Mouse (Mus musculus) forebrain, embryonic 12.5 days (tissue): ENCODE measurements at regions not wholly inside any gene's neighbourhood (a gene's known extent, or its start where the extent isn't known, plus 50 kb on each side); places are given as distances from the start of the nearest gene placed in this dataset.

ENCODE experiments used
- ATAC-seq: fragments of 200-750 bp; cut with Nextera tagmentation; 2 replicates; pipeline ENCODE4 v1.8.0; 2017; ENCODE audit warnings: moderate TSS enrichment; ENCODE audit not compliant: low FRiP score
- H3K27ac ChIP-seq: fragments of 300-500 bp; sonication (generic); 2 replicates; pipeline ENCODE4 v1.5.1; 2016; ENCODE audit warnings: mild to moderate bottlenecking
- H3K27me3 ChIP-seq: fragments of 300-500 bp; sonication (generic); 2 replicates; pipeline ENCODE4 v1.6.1; 2016; ENCODE audit warnings: mild to moderate bottlenecking
- H3K36me3 ChIP-seq: fragments of 300-500 bp; sonication (generic); replicated peaks from 2 replicates; pipeline ENCODE4 v1.6.1; 2016; ENCODE audit warnings: mild to moderate bottlenecking
- H3K4me1 ChIP-seq: fragments of 300-500 bp; sonication (generic); 2 replicates; pipeline ENCODE4 v1.6.1; 2016
- H3K4me2 ChIP-seq: fragments of 300-500 bp; sonication (generic); 2 replicates; pipeline ENCODE4 v1.6.1; 2016; ENCODE audit warnings: mild to moderate bottlenecking, moderate library complexity
- H3K4me3 ChIP-seq: fragments of 300-500 bp; sonication (generic); replicated peaks from 2 replicates; pipeline ENCODE4 v1.5.1; 2016; ENCODE audit warnings: mild to moderate bottlenecking
- H3K9ac ChIP-seq: fragments of 300-500 bp; sonication (generic); 2 replicates; pipeline ENCODE4 v1.6.1; 2016; ENCODE audit warnings: mild to moderate bottlenecking
- H3K9me3 ChIP-seq: fragments of 300-500 bp; sonication (generic); 2 replicates; pipeline ENCODE4 v1.6.1; 2016
- WGBS: fragments of 180-500 bp; shearing (Covaris S2); methylation state at CpG from one replicate; pipeline ENCODE4 v1.1.7; 2016; 5-methylcytosine and 5-hydroxymethylcytosine counted together

- Histone ChIP-seq H3K4me3 (no peak overlapping the region), H3K4me2 (no peak overlapping the region), H3K27ac (no peak overlapping the region), H3K9ac (no peak overlapping the region), H3K27me3 (no peaks in the 10 kb centered on the region), H3K4me1 (no peaks in the 10 kb centered on the region), H3K9me3 (no peaks in the 10 kb centered on the region), H3K36me3 (no peaks in the 10 kb centered on the region)
- ATAC-seq = no peak
- 80% methylated on average over 5 of the region's 5 CpGs for WGBS
Observed at GRCm38 (mm10) chr4:67539466-67539865, 712.1 kb downstream of the Tlr4 start.

- Histone ChIP-seq H3K36me3 (no peaks in the 10 kb centered on the region), H3K4me1 (no peaks in the 10 kb centered on the region), H3K4me3 (no peak overlapping the region), H3K9me3 (no peaks in the 10 kb centered on the region), H3K4me2 (no peak overlapping the region), H3K9ac (no peak overlapping the region), H3K27ac (no peak overlapping the region), H3K27me3 (no peaks in the 10 kb centered on the region)
- WGBS = 58% methylated on average over 1 of the region's 1 CpGs
- ATAC-seq = no peak
Observed at GRCm38 (mm10) chr4:67546013-67546412, 718.6 kb downstream of the Tlr4 start.

GRCm38 (mm10) chr4:67547957-67548356 is 720.6 kb downstream of the Tlr4 start:
- H3K4me2 ChIP-seq = no peak overlapping the region
- no peaks in the 10 kb centered on the region for H3K36me3 ChIP-seq
- ATAC-seq = no peak
- no peaks in the 10 kb centered on the region for H3K4me1 ChIP-seq
- H3K27me3 ChIP-seq = no peaks in the 10 kb centered on the region
- H3K9me3 ChIP-seq = no peaks in the 10 kb centered on the region
- WGBS = 98% methylated on average over 1 of the region's 1 CpGs
- H3K4me3 ChIP-seq = no peak overlapping the region
- H3K9ac ChIP-seq = no peak overlapping the region
- no peak overlapping the region for H3K27ac ChIP-seq

GRCm38 (mm10) chr4:67553511-67553910 is 726.1 kb downstream of the Tlr4 start:
- Histone ChIP-seq H3K9ac (no peak overlapping the region), H3K4me1 (no peaks in the 10 kb centered on the region), H3K4me3 (no peak overlapping the region), H3K4me2 (no peak overlapping the region), H3K36me3 (no peaks in the 10 kb centered on the region), H3K9me3 (no peaks in the 10 kb centered on the region), H3K27me3 (no peaks in the 10 kb centered on the region), H3K27ac (no peak overlapping the region)
- WGBS = 83% methylated on average over 3 of the region's 3 CpGs
- ATAC-seq = no peak

GRCm38 (mm10) chr4:67574816-67575215 is 747.4 kb downstream of the Tlr4 start:
- H3K9me3 ChIP-seq = no peaks in the 10 kb centered on the region
- no peaks in the 10 kb centered on the region for H3K4me1 ChIP-seq
- peak; percentile 84; the same call in 1 of the 2 replicates for ATAC-seq
- H3K4me3 ChIP-seq = no peak overlapping the region
- H3K27ac ChIP-seq = no peak overlapping the region
- no peaks in the 10 kb centered on the region for H3K27me3 ChIP-seq
- H3K36me3 ChIP-seq = no peaks in the 10 kb centered on the region
- H3K4me2 ChIP-seq = no peak overlapping the region
- no peak overlapping the region for H3K9ac ChIP-seq
- WGBS = 51% methylated on average over 3 of the region's 3 CpGs

GRCm38 (mm10) chr4:67589501-67589900 is 762.1 kb downstream of the Tlr4 start:
- Histone ChIP-seq H3K4me1 (peaks cover 3% of the 10 kb centered on the region; the same call in 1 of the 2 replicates), H3K27ac (no peak overlapping the region), H3K4me3 (no peak overlapping the region), H3K4me2 (no peak overlapping the region), H3K9me3 (no peaks in the 10 kb centered on the region), H3K9ac (no peak overlapping the region), H3K36me3 (no peaks in the 10 kb centered on the region), H3K27me3 (no peaks in the 10 kb centered on the region)
- ATAC-seq = no peak
- 87% methylated on average over 1 of the region's 1 CpGs for whole genome bisulfite sequencing

GRCm38 (mm10) chr4:67589976-67590727 is 762.8 kb downstream of the Tlr4 start:
- WGBS = 52% methylated on average over 7 of the region's 7 CpGs
- Histone ChIP-seq H3K4me2 (no peak overlapping the region), H3K9me3 (no peaks in the 10 kb centered on the region), H3K4me1 (peaks cover 3% of the 10 kb centered on the region; the same call in 1 of the 2 replicates), H3K9ac (no peak overlapping the region), H3K36me3 (no peaks in the 10 kb centered on the region), H3K27ac (no peak overlapping the region), H3K27me3 (no peaks in the 10 kb centered on the region), H3K4me3 (no peak overlapping the region)
- ATAC-seq = no peak

GRCm38 (mm10) chr4:67607166-67607565 is 779.8 kb downstream of the Tlr4 start:
- no peak overlapping the region for H3K4me2 ChIP-seq
- H3K4me3 ChIP-seq = no peak overlapping the region
- H3K27me3 ChIP-seq = no peaks in the 10 kb centered on the region
- H3K9ac ChIP-seq = no peak overlapping the region
- no peak overlapping the region for H3K27ac ChIP-seq
- H3K9me3 ChIP-seq = no peaks in the 10 kb centered on the region
- no peaks in the 10 kb centered on the region for H3K4me1 ChIP-seq
- H3K36me3 ChIP-seq = no peaks in the 10 kb centered on the region
- ATAC-seq = no peak

- peak; percentile 33; the same call in 1 of the 2 replicates for ATAC-seq
- Histone ChIP-seq H3K9me3 (no peaks in the 10 kb centered on the region), H3K36me3 (no peaks in the 10 kb centered on the region), H3K4me1 (no peaks in the 10 kb centered on the region), H3K9ac (no peak overlapping the region), H3K4me2 (no peak overlapping the region), H3K27me3 (no peaks in the 10 kb centered on the region), H3K4me3 (no peak overlapping the region), H3K27ac (no peak overlapping the region)
- 29% methylated on average over 5 of the region's 5 CpGs for WGBS
Observed at GRCm38 (mm10) chr4:67614486-67615067, 787.2 kb downstream of the Tlr4 start.

GRCm38 (mm10) chr4:67626641-67627040 is 799.3 kb downstream of the Tlr4 start:
- no peak overlapping the region for H3K27ac ChIP-seq
- no peak overlapping the region for H3K9ac ChIP-seq
- H3K27me3 ChIP-seq = no peaks in the 10 kb centered on the region
- H3K36me3 ChIP-seq = no peaks in the 10 kb centered on the region
- no peak overlapping the region for H3K4me3 ChIP-seq
- H3K4me2 ChIP-seq = no peak overlapping the region
- no peaks in the 10 kb centered on the region for H3K4me1 ChIP-seq
- no peak for ATAC-seq
- no peaks in the 10 kb centered on the region for H3K9me3 ChIP-seq

- Histone ChIP-seq H3K36me3 (no peaks in the 10 kb centered on the region), H3K9me3 (no peaks in the 10 kb centered on the region), H3K4me2 (no peak overlapping the region), H3K4me3 (no peak overlapping the region), H3K4me1 (no peaks in the 10 kb centered on the region), H3K9ac (no peak overlapping the region), H3K27me3 (no peaks in the 10 kb centered on the region), H3K27ac (no peak overlapping the region)
- 75% methylated on average over 2 of the region's 2 CpGs for WGBS
- no peak for ATAC-seq
Observed at GRCm38 (mm10) chr4:67646090-67646489, 818.7 kb downstream of the Tlr4 start.

- H3K9ac ChIP-seq = no peak overlapping the region
Observed at GRCm38 (mm10) chr4:67662122-67662521, 834.7 kb downstream of the Tlr4 start.

GRCm38 (mm10) chr4:67673961-67674360 is 846.6 kb downstream of the Tlr4 start:
- 81% methylated on average over 1 of the region's 1 CpGs for WGBS
- no peak overlapping the region for H3K9ac ChIP-seq
- H3K4me3 ChIP-seq = no peak overlapping the region
- H3K4me2 ChIP-seq = no peak overlapping the region
- no peaks in the 10 kb centered on the region for H3K36me3 ChIP-seq
- no peak overlapping the region for H3K27ac ChIP-seq
- no peaks in the 10 kb centered on the region for H3K4me1 ChIP-seq
- ATAC-seq = no peak
- no peaks in the 10 kb centered on the region for H3K27me3 ChIP-seq
- H3K9me3 ChIP-seq = no peaks in the 10 kb centered on the region

More at GRCm38 (mm10) chr4:67662122-67662521, 834.7 kb downstream of the Tlr4 start:
- peak; percentile 63; the same call in 1 of the 2 replicates for ATAC-seq
- Histone ChIP-seq H3K4me2 (no peak overlapping the region), H3K27me3 (no peaks in the 10 kb centered on the region), H3K9me3 (no peaks in the 10 kb centered on the region), H3K36me3 (no peaks in the 10 kb centered on the region), H3K4me1 (no peaks in the 10 kb centered on the region), H3K27ac (no peak overlapping the region), H3K4me3 (no peak overlapping the region)
- 22% methylated on average over 3 of the region's 3 CpGs for WGBS
